Mouse (Mus musculus) stomach, embryonic 15.5 days (tissue): ENCODE measurements around the gene Pck2. TPM values are rescaled to one million over a fixed set of nuclear protein-coding genes. Genes with fewer than 3 reads are reported as not detected.
A peak's percentile ranks its signal among the peaks of the same experiment; 100 is the strongest.

Source experiments
- ATAC-seq: fragments of 200-750 bp; cut with Nextera tagmentation; 2 replicates; pipeline ENCODE4 v1.8.0; 2017; ENCODE audit warnings: low read depth, moderate number of reproducible peaks, moderate TSS enrichment; ENCODE audit not compliant: insufficient read depth, low FRiP score
- H3K27ac ChIP-seq: fragments of 300-500 bp; sonication (generic); 2 replicates; pipeline ENCODE4 v1.5.1; 2015; ENCODE audit warnings: mild to moderate bottlenecking, inconsistent platforms
- H3K27me3 ChIP-seq: fragments of 300-500 bp; sonication (generic); replicated peaks from 2 replicates; pipeline ENCODE4 v1.6.1; 2015; ENCODE audit warnings: inconsistent platforms
- H3K36me3 ChIP-seq: fragments of 300-500 bp; sonication (generic); 2 replicates; pipeline ENCODE4 v1.6.1; 2015; ENCODE audit warnings: inconsistent platforms
- H3K4me1 ChIP-seq: fragments of 300-500 bp; sonication (generic); 2 replicates; pipeline ENCODE4 v1.6.1; 2015; ENCODE audit warnings: inconsistent platforms
- H3K4me2 ChIP-seq: fragments of 300-500 bp; sonication (generic); 2 replicates; pipeline ENCODE4 v1.6.1; 2015; ENCODE audit warnings: mild to moderate bottlenecking, inconsistent platforms
- H3K4me3 ChIP-seq: fragments of 300-500 bp; sonication (generic); replicated peaks from 2 replicates; pipeline ENCODE4 v1.5.1; 2015; ENCODE audit warnings: inconsistent platforms
- H3K9ac ChIP-seq: fragments of 300-500 bp; sonication (generic); 2 replicates; pipeline ENCODE4 v1.6.1; 2015; ENCODE audit warnings: inconsistent platforms
- H3K9me3 ChIP-seq: fragments of 300-500 bp; sonication (generic); 2 replicates; pipeline ENCODE4 v1.6.1; 2016; ENCODE audit warnings: inconsistent platforms
- WGBS: fragments of 180-500 bp; shearing (Covaris S2); methylation state at CpG from one replicate; pipeline ENCODE4 v1.1.7; 2015; 5-methylcytosine and 5-hydroxymethylcytosine counted together
- polyA plus RNA-seq: library from polyadenylated mRNA; unstranded; fragments of >200 nt; fragmentation: Nextera tagmentation; extraction: Ambion mirVana; gene quantifications from 2 replicates; pipeline ENCODE4 v1.2.1, GENCODE M21; 2015

The Pck2 gene
- polyA plus RNA-seq, 1 experiment from 2014 or later, result 48.5 TPM

- WGBS, result 49% methylated on average over 6 of the region's 6 CpGs
- no peak overlapping the region for H3K27ac ChIP-seq
- ATAC-seq, result no peak
These were observed 3.8 kb upstream of the Pck2 start for GRCm38 (mm10) chr14:55536116-55536745.

DNA sequence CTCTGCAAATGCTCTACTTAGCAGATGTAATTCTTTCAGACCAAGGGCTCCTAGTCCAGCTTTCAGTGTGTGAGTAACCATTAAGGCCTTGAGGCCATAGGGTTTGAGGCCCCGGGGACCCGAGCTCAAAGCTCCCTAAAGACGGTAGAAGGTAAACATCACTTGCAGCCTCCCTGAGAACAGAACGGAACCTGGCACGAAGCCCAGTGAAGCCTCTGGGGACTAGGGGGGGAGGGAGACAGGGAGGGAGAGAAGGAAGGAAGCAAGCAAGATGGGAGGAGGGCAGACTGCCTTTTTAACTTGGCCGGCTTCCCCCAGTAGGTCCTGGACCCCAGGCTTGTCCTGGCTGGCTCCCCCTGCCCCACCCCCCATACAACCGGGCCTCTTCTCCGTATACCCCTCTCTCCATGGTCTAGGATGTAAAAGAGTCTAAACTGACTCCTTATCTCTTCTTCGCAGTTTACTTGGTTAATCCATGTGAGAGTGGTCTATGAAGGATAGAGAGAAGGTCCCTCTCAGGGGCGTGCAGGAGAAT lies 788 bp downstream of the Pck2 start:
- ATAC-seq, result peak; percentile 31
- Histone ChIP-seq H3K36me3 (peaks cover 17% of the 10 kb centered on the region; the same call in 1 of the 2 replicates), H3K9ac (peak overlapping the region; percentile 76; the same call in 1 of the 2 replicates), H3K4me1 (peaks cover 18% of the 10 kb centered on the region; the same call in 1 of the 2 replicates), H3K4me3 (peak overlapping the region; percentile 73), H3K4me2 (peak overlapping the region; percentile 82), H3K27me3 (no peaks in the 10 kb centered on the region), H3K9me3 (no peaks in the 10 kb centered on the region), H3K27ac (peak overlapping the region; percentile 95)
- 2% methylated on average over 10 of the region's 10 CpGs for WGBS

More at GRCm38 (mm10) chr14:55536116-55536745, 3.8 kb upstream of the Pck2 start:
- 0 out of 2 replicates have a peak, but pooled peaks cover 12% of the 10 kb centered on the region for H3K4me1 ChIP-seq
- no peak overlapping the region for H3K4me3 ChIP-seq
- H3K9me3 ChIP-seq, result no peaks in the 10 kb centered on the region
- H3K4me2 ChIP-seq, result no peak overlapping the region
- no peaks in the 10 kb centered on the region for H3K27me3 ChIP-seq
- H3K9ac ChIP-seq, result no peak overlapping the region
- no peaks in the 10 kb centered on the region for H3K36me3 ChIP-seq

GRCm38 (mm10) chr14:55542268-55542667 lies 2.2 kb downstream of the Pck2 start:
- ATAC-seq, result no peak
- Histone ChIP-seq H3K4me2 (no peak overlapping the region), H3K4me3 (no peak overlapping the region), H3K9me3 (no peaks in the 10 kb centered on the region), H3K9ac (no peak overlapping the region), H3K27ac (no peak overlapping the region), H3K36me3 (peaks cover 28% of the 10 kb centered on the region; the same call in 1 of the 2 replicates), H3K27me3 (no peaks in the 10 kb centered on the region), H3K4me1 (peaks cover 18% of the 10 kb centered on the region; the same call in 1 of the 2 replicates)
- 91% methylated on average over 12 of the region's 12 CpGs for WGBS

DNA sequence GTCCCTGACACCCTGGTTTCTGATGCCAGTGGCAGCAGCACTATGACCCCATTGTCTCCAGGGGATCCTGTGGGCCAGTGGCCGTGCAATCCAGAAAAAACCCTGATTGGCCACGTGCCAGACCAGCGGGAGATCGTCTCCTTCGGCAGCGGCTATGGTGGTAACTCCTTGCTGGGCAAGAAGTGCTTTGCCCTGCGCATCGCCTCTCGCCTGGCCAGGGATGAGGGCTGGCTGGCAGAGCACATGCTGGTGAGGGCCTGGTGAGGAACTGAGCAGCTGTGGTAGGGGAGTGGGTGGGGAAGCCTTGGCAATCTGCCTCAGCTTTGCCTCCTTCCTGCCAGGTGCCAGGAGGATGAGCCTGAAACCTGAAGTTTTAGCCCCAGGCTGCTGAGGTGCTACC lies 4.3 kb downstream of the Pck2 start:
- Histone ChIP-seq H3K36me3 (peaks cover 45% of the 10 kb centered on the region), H3K4me1 (peaks cover 17% of the 10 kb centered on the region; the same call in 1 of the 2 replicates), H3K9ac (no peak overlapping the region), H3K4me3 (no peak overlapping the region), H3K27ac (no peak overlapping the region), H3K4me2 (no peak overlapping the region), H3K9me3 (no peaks in the 10 kb centered on the region), H3K27me3 (no peaks in the 10 kb centered on the region)
- 80% methylated on average over 9 of the region's 9 CpGs for WGBS
- no peak for ATAC-seq

- WGBS, result 82% methylated on average over 6 of the region's 6 CpGs
- Histone ChIP-seq H3K36me3 (peaks cover 35% of the 10 kb centered on the region), H3K9ac (no peak overlapping the region), H3K4me3 (no peak overlapping the region), H3K4me1 (no peaks in the 10 kb centered on the region), H3K9me3 (no peaks in the 10 kb centered on the region), H3K27me3 (no peaks in the 10 kb centered on the region), H3K4me2 (no peak overlapping the region), H3K27ac (no peak overlapping the region)
- no peak for ATAC-seq
These were observed 10.1 kb downstream of the Pck2 start for GRCm38 (mm10) chr14:55550191-55550590.

DNA sequence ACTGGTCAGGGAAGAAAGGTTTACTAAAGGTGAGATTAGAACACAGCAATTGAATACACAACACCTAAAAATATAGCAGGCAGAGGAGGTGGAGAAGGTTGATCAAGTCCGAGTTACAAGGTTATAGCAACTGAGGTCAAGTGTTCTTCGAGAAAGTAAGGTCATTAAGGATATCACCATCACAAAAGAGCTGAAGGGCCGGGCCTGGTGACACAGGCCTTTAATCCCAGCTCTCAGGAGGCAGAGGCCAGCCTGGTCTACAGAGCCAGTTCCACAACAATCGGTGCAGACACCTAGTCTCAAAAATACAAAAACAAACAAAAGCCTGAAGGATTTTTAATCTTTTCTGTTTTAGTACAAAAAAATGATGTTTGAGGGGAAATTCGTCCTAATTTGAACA lies 11.3 kb downstream of the Pck2 start:
- no peaks in the 10 kb centered on the region for H3K27me3 ChIP-seq
- no peaks in the 10 kb centered on the region for H3K4me1 ChIP-seq
- no peak overlapping the region for H3K9ac ChIP-seq
- H3K4me2 ChIP-seq, result no peak overlapping the region
- H3K4me3 ChIP-seq, result no peak overlapping the region
- no peaks in the 10 kb centered on the region for H3K9me3 ChIP-seq
- 67% methylated on average over 5 of the region's 5 CpGs for WGBS
- no peak for ATAC-seq
- H3K27ac ChIP-seq, result no peak overlapping the region
- peaks cover 25% of the 10 kb centered on the region for H3K36me3 ChIP-seq

GRCm38 (mm10) chr14:55551794-55552193 lies 11.7 kb downstream of the Pck2 start:
- Histone ChIP-seq H3K4me2 (no peak overlapping the region), H3K4me3 (no peak overlapping the region), H3K27me3 (no peaks in the 10 kb centered on the region), H3K4me1 (no peaks in the 10 kb centered on the region), H3K36me3 (peaks cover 21% of the 10 kb centered on the region), H3K27ac (no peak overlapping the region), H3K9ac (no peak overlapping the region), H3K9me3 (no peaks in the 10 kb centered on the region)
- ATAC-seq, result no peak
- WGBS, result 88% methylated on average over 8 of the region's 8 CpGs

DNA sequence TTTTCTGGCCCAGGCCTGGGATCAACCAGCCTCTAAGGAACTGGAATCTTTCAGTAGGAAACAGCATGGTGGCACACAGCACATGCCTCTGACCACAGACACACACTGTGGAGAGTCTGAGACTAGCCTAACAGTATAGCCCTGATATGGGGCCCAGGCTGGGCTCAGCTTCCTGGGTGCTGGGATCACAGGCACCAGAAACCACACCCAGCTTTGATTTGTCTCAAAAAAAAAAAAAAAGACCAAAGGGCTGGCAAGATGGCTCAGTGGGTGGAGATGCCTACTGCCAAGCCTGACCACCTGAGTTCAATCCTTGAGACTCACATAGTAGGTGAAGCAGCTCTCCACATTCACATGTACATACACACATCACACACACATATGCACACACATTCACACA lies 14.6 kb downstream of the Pck2 start:
- Histone ChIP-seq H3K4me3 (no peak overlapping the region), H3K9me3 (no peaks in the 10 kb centered on the region), H3K27me3 (no peaks in the 10 kb centered on the region), H3K4me1 (peaks cover 7% of the 10 kb centered on the region; the same call in 1 of the 2 replicates), H3K27ac (no peak overlapping the region), H3K36me3 (no peaks in the 10 kb centered on the region; the same call in 1 of the 2 replicates), H3K9ac (no peak overlapping the region), H3K4me2 (no peak overlapping the region)
- no peak for ATAC-seq

DNA sequence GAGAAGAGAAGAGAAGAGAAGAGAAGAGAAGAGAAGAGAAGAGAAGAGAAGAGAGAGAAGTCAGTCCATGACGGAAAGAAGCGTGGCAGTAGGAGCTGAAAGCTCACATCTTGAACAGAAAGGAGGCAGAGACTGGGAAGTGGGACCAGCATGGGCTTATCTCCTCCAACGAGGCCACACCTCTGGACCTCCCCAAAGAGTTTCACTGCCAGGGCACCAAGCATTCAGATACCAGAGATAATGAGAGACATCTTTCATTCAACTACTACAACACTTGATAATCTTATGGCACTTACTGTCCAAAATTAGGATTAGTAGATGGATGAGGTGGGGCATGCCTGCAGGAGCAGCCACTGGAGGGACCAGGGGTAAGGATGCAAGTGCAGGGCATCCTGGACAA lies 15.7 kb downstream of the Pck2 start:
- WGBS, result 75% methylated on average over 3 of the region's 3 CpGs

GRCm38 (mm10) chr14:55557003-55557402 lies 16.9 kb downstream of the Pck2 start:
- H3K4me1 ChIP-seq, result peaks cover 17% of the 10 kb centered on the region
- H3K9ac ChIP-seq, result no peak overlapping the region
- peak overlapping the region; percentile 84 for H3K27ac ChIP-seq
- H3K4me3 ChIP-seq, result no peak overlapping the region
- 0 out of 2 replicates have a peak overlapping the region, but pooled peaks have one; percentile 16 for H3K4me2 ChIP-seq
- H3K27me3 ChIP-seq, result no peaks in the 10 kb centered on the region
- H3K36me3 ChIP-seq, result no peaks in the 10 kb centered on the region
- no peak for ATAC-seq
- no peaks in the 10 kb centered on the region for H3K9me3 ChIP-seq
- 22% methylated on average over 5 of the region's 5 CpGs for WGBS

More for the DNA sequence above, 15.7 kb downstream of the Pck2 start:
- Histone ChIP-seq H3K27ac (no peak overlapping the region), H3K4me3 (no peak overlapping the region), H3K36me3 (no peaks in the 10 kb centered on the region; the same call in 1 of the 2 replicates), H3K27me3 (no peaks in the 10 kb centered on the region), H3K4me1 (peaks cover 7% of the 10 kb centered on the region; the same call in 1 of the 2 replicates), H3K9me3 (no peaks in the 10 kb centered on the region), H3K4me2 (no peak overlapping the region), H3K9ac (no peak overlapping the region)
- ATAC-seq, result no peak

DNA sequence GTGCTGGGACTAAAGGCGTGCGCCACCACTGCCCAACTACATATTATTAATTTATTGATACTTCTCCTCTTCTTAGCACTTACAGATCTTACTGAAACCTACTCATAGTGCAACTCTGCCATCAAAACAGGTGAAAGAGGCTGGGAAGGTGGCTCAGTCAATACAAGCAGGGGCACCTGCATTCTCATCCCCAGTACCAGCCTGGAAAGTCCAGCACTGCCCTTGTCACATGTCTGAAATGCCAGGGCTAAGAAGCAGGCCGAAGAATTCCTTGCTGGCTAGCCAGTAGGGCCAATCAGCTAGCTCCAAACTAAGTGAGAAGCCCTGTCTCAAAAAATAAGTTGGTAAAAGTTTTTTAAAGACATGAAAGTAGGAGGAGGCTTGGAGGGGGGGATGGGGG lies 17.5 kb downstream of the Pck2 start:
- 87% methylated on average over 3 of the region's 3 CpGs for WGBS
- H3K36me3 ChIP-seq, result no peaks in the 10 kb centered on the region
- H3K9me3 ChIP-seq, result no peaks in the 10 kb centered on the region
- ATAC-seq, result no peak
- no peak overlapping the region for H3K4me3 ChIP-seq
- no peaks in the 10 kb centered on the region for H3K27me3 ChIP-seq
- H3K27ac ChIP-seq, result peak overlapping the region; percentile 84
- peaks cover 20% of the 10 kb centered on the region for H3K4me1 ChIP-seq
- no peak overlapping the region for H3K4me2 ChIP-seq
- H3K9ac ChIP-seq, result no peak overlapping the region

- 48% methylated on average over 6 of the region's 6 CpGs for WGBS
- H3K9me3 ChIP-seq, result no peaks in the 10 kb centered on the region
- peak overlapping the region; percentile 80 for H3K4me2 ChIP-seq
- peaks cover 6% of the 10 kb centered on the region; the same call in 1 of the 2 replicates for H3K36me3 ChIP-seq
- H3K9ac ChIP-seq, result no peak overlapping the region
- no peak overlapping the region for H3K4me3 ChIP-seq
- peaks cover 20% of the 10 kb centered on the region for H3K4me1 ChIP-seq
- H3K27ac ChIP-seq, result peak overlapping the region; percentile 98
- no peaks in the 10 kb centered on the region for H3K27me3 ChIP-seq
- no peak for ATAC-seq
These were observed 18.8 kb downstream of the Pck2 start for GRCm38 (mm10) chr14:55558740-55559448.
